Mouse (Mus musculus) brain, adult 2 months (tissue): ENCODE measurements at regions not wholly inside any gene's neighbourhood (a gene's known extent, or its start where the extent isn't known, plus 50 kb on each side); places are given as distances from the start of the nearest gene placed in this dataset.
A peak's percentile ranks its signal among the peaks of the same experiment; 100 is the strongest.

Experiments used
- DNase-seq: peaks from one replicate; pipeline ENCODE4 v3.0.0; 2011; ENCODE audit warnings: low read depth, low spot score

GRCm38 (mm10) chr4:17569061-17569460 is 2036.2 kb upstream of the Gm12353 start:
- DNase-seq = peak; percentile 63
